Mouse (Mus musculus) heart, embryonic 11.5 days (tissue): Measurements from ENCODE around the gene Ank. TPM values are rescaled to one million over a fixed set of nuclear protein-coding genes. Genes with fewer than 3 reads are reported as not detected.
A peak's percentile ranks its signal among the peaks of the same experiment; 100 is the strongest.

ENCODE experiments used
- ATAC-seq: fragments of 200-750 bp; cut with Nextera tagmentation; replicated peaks from 2 replicates; pipeline ENCODE4 v1.8.0; 2017; ENCODE audit warnings: moderate library complexity; ENCODE audit not compliant: insufficient number of reproducible peaks, low FRiP score, low TSS enrichment
- H3K27ac ChIP-seq: fragments of 300-500 bp; sonication (generic); 2 replicates; pipeline ENCODE4 v1.5.1; 2014; ENCODE audit warnings: mild to moderate bottlenecking, low read depth, low read length
- H3K27me3 ChIP-seq: fragments of 300-500 bp; sonication (generic); 2 replicates; pipeline ENCODE4 v1.6.1; 2014; ENCODE audit warnings: mild to moderate bottlenecking, low read length, mixed read lengths; ENCODE audit not compliant: control insufficient read depth, insufficient read depth
- H3K36me3 ChIP-seq: fragments of 300-500 bp; sonication (generic); 2 replicates; pipeline ENCODE4 v1.6.1; 2014; ENCODE audit warnings: mild to moderate bottlenecking, low read length, moderate library complexity, mixed read lengths; ENCODE audit not compliant: control insufficient read depth, insufficient read depth
- H3K4me1 ChIP-seq: fragments of 300-500 bp; sonication (generic); 2 replicates; pipeline ENCODE4 v1.6.1; 2014; ENCODE audit warnings: low read length; ENCODE audit not compliant: control insufficient read depth, insufficient read depth
- H3K4me2 ChIP-seq: fragments of 300-500 bp; sonication (generic); 2 replicates; pipeline ENCODE4 v1.6.1; 2014; ENCODE audit warnings: mild to moderate bottlenecking, moderate library complexity
- H3K4me3 ChIP-seq: fragments of 300-500 bp; sonication (generic); 2 replicates; pipeline ENCODE4 v1.5.1; 2014; ENCODE audit warnings: low read depth, low read length
- H3K9ac ChIP-seq: fragments of 300-500 bp; sonication (generic); 2 replicates; pipeline ENCODE4 v1.6.1; 2014; ENCODE audit warnings: mild to moderate bottlenecking, low read depth, low read length, moderate library complexity
- H3K9me3 ChIP-seq: fragments of 300-500 bp; sonication (generic); replicated peaks from 2 replicates; pipeline ENCODE4 v1.6.1; 2016; ENCODE audit warnings: low read length; ENCODE audit not compliant: control insufficient read depth
- WGBS: fragments of 180-500 bp; shearing (Covaris S2); extraction: QIAGEN DNeasy Blood & Tissue Kit; methylation state at CpG from one replicate; pipeline ENCODE4 v1.1.7; 2014; ENCODE audit not compliant: insufficient replicate concordance; 5-methylcytosine and 5-hydroxymethylcytosine counted together
- polyA plus RNA-seq: library from polyadenylated mRNA; unstranded; fragments of >200 nt; fragmentation: Nextera tagmentation; extraction: Ambion mirVana; gene quantifications from 2 replicates; pipeline ENCODE4 v1.2.1, GENCODE M21; 2014

Gene Ank
- polyA plus RNA-seq, 1 experiment from 2014 or later = 13.5 TPM

- Histone ChIP-seq H3K4me2 (no peak overlapping the region), H3K9ac (no peak overlapping the region), H3K36me3 (no peaks in the 10 kb centered on the region), H3K27ac (no peak overlapping the region), H3K4me1 (peaks cover 8% of the 10 kb centered on the region), H3K27me3 (no peaks in the 10 kb centered on the region), H3K4me3 (no peak overlapping the region), H3K9me3 (no peaks in the 10 kb centered on the region)
- no peak for ATAC-seq
- WGBS = 59% methylated on average over 6 of the region's 6 CpGs
These were observed 81.6 kb downstream of the Ank start for GRCm38 (mm10) chr15:27548110-27548509.

- peaks cover 8% of the 10 kb centered on the region for H3K4me1 ChIP-seq
- no peak for ATAC-seq
These were observed 82.6 kb downstream of the Ank start for GRCm38 (mm10) chr15:27549071-27549470.

GRCm38 (mm10) chr15:27549878-27550277 is 83.4 kb downstream of the Ank start:
- H3K4me1 ChIP-seq = peaks cover 8% of the 10 kb centered on the region
- no peak overlapping the region for H3K4me3 ChIP-seq
- ATAC-seq = no peak
- H3K4me2 ChIP-seq = no peak overlapping the region
- H3K9ac ChIP-seq = no peak overlapping the region
- no peaks in the 10 kb centered on the region for H3K36me3 ChIP-seq
- H3K27ac ChIP-seq = no peak overlapping the region
- 80% methylated on average over 7 of the region's 7 CpGs for WGBS
- no peaks in the 10 kb centered on the region for H3K9me3 ChIP-seq
- no peaks in the 10 kb centered on the region for H3K27me3 ChIP-seq

More at GRCm38 (mm10) chr15:27549071-27549470, 82.6 kb downstream of the Ank start:
- no peaks in the 10 kb centered on the region for H3K9me3 ChIP-seq
- no peak overlapping the region for H3K27ac ChIP-seq
- H3K36me3 ChIP-seq = no peaks in the 10 kb centered on the region
- H3K27me3 ChIP-seq = no peaks in the 10 kb centered on the region
- H3K4me2 ChIP-seq = no peak overlapping the region
- no peak overlapping the region for H3K9ac ChIP-seq
- WGBS = 82% methylated on average over 10 of the region's 10 CpGs
- no peak overlapping the region for H3K4me3 ChIP-seq

GRCm38 (mm10) chr15:27550358-27550992 is 84.0 kb downstream of the Ank start:
- no peak for ATAC-seq
- WGBS = 83% methylated on average over 9 of the region's 9 CpGs
- Histone ChIP-seq H3K27me3 (no peaks in the 10 kb centered on the region), H3K9ac (no peak overlapping the region), H3K36me3 (no peaks in the 10 kb centered on the region), H3K4me3 (no peak overlapping the region), H3K27ac (no peak overlapping the region), H3K4me1 (peaks cover 8% of the 10 kb centered on the region), H3K9me3 (no peaks in the 10 kb centered on the region), H3K4me2 (no peak overlapping the region)

GRCm38 (mm10) chr15:27551117-27552114 is 84.9 kb downstream of the Ank start:
- ATAC-seq = no peak
- Histone ChIP-seq H3K27ac (no peak overlapping the region), H3K36me3 (no peaks in the 10 kb centered on the region), H3K4me1 (peaks cover 8% of the 10 kb centered on the region), H3K4me2 (no peak overlapping the region), H3K4me3 (no peak overlapping the region), H3K9me3 (no peaks in the 10 kb centered on the region), H3K27me3 (no peaks in the 10 kb centered on the region), H3K9ac (no peak overlapping the region)
- WGBS = 84% methylated on average over 19 of the region's 19 CpGs

GRCm38 (mm10) chr15:27552129-27552700 is 85.7 kb downstream of the Ank start:
- no peaks in the 10 kb centered on the region for H3K36me3 ChIP-seq

GRCm38 (mm10) chr15:27553554-27553953 is 87.1 kb downstream of the Ank start:
- Histone ChIP-seq H3K9ac (no peak overlapping the region), H3K27me3 (no peaks in the 10 kb centered on the region), H3K4me1 (peaks cover 8% of the 10 kb centered on the region), H3K36me3 (no peaks in the 10 kb centered on the region), H3K4me2 (no peak overlapping the region), H3K4me3 (no peak overlapping the region), H3K27ac (no peak overlapping the region), H3K9me3 (no peaks in the 10 kb centered on the region)
- 85% methylated on average over 5 of the region's 5 CpGs for WGBS
- ATAC-seq = no peak

More at GRCm38 (mm10) chr15:27552129-27552700, 85.7 kb downstream of the Ank start:
- H3K27ac ChIP-seq = no peak overlapping the region; the same call in 1 of the 2 replicates
- no peaks in the 10 kb centered on the region for H3K9me3 ChIP-seq
- 57% methylated on average over 10 of the region's 10 CpGs for WGBS
- H3K27me3 ChIP-seq = no peaks in the 10 kb centered on the region
- H3K4me3 ChIP-seq = no peak overlapping the region
- peak; percentile 46; the same call in 1 of the 2 replicates for ATAC-seq
- H3K4me1 ChIP-seq = peaks cover 8% of the 10 kb centered on the region
- no peak overlapping the region for H3K9ac ChIP-seq
- H3K4me2 ChIP-seq = no peak overlapping the region

GRCm38 (mm10) chr15:27558456-27559147 is 92.1 kb downstream of the Ank start:
- H3K4me2 ChIP-seq = no peak overlapping the region
- no peaks in the 10 kb centered on the region for H3K27me3 ChIP-seq
- no peaks in the 10 kb centered on the region for H3K36me3 ChIP-seq
- no peak for ATAC-seq
- no peaks in the 10 kb centered on the region for H3K4me1 ChIP-seq
- WGBS = 77% methylated on average over 16 of the region's 16 CpGs
- no peak overlapping the region for H3K27ac ChIP-seq
- no peak overlapping the region for H3K9ac ChIP-seq
- no peaks in the 10 kb centered on the region for H3K9me3 ChIP-seq
- H3K4me3 ChIP-seq = no peak overlapping the region
